Comparison of ENCODE assay signal across 8 mouse cellular contexts in the genomic region with DNA sequence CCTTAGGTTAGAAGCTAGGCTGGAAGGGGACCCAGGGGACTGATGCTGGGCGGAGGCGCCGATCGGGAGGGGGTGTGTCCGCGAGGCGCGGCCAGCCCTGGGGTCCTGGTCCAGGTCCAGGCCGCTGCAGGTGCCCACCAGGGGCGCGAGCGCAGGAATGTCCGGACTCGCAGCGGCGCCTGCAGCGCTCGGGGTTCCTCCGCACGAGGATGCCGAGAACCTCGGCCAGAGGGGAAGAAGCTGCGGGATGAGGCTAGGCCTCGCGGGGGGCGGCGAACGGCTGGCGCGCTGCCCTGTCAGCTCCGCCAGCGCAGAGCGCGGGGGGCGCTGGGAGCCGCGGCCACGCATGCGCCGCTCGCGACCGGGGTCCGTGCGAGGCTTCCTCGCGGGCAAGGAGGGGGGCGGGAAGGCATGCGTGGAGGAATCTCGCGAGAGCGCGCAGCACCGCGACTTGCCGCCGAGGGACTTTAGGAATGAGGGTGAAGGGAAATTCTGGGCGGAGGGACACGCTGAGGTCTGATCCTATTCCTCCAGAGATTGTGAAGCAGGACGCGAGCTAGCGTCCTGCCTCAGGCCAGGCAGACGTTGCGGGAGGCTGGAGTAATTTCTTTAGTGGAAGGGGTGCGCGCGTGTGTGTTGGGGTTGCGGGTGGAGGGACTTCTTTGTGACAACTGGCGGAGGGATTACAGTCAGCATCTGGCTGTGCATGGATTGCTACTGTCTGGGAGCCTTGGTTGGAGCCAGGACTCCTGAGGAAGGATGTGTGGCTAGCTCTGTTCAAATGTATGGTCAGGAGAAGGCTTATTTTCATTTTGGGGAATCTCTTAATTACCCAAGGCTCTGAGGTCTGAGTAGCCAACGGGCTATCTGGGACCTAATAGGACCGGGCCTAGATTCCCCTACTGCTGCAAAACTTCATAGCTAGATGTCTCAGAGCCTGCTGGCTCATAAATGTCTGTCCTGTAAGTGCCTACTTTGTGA. TPM values are rescaled to one million over a fixed set of nuclear protein-coding genes. Genes with fewer than 3 reads are reported as not detected.
A peak's percentile ranks its signal among the peaks of the same experiment; 100 is the strongest.
DNase-seq lines count a peak whose midpoint lies in the region; ATAC-seq lines count a peak whose summit lies in the region.

A gene (minus strand): TSS at position 211 of the 981 bp plus-strand sequence.

- ATAC-seq in megakaryocyte, adult 5-6 weeks (ENCODE audit: poor library complexity, severe bottlenecking), result no peak
- ATAC-seq in erythroblast, adult 5-6 weeks (replicated peaks; ENCODE audit: low FRiP score, poor library complexity, severe bottlenecking), result 0 out of 2 replicates have a peak, but pooled peaks have one; percentile 25
- ATAC-seq in kidney, embryonic 14.5 days (ENCODE audit: low FRiP score, low TSS enrichment), result peak; percentile 95
- ATAC-seq in limb, embryonic 12.5 days (ENCODE audit: insufficient number of reproducible peaks, insufficient read depth, low FRiP score, low TSS enrichment, low read depth), result peak; percentile 91
- peak; percentile 96 for ATAC-seq in midbrain, embryonic 14.5 days (ENCODE audit: low FRiP score, low TSS enrichment)
- peak; percentile 88 for ATAC-seq in stomach, embryonic 16.5 days (ENCODE audit: insufficient read depth, low FRiP score)

- peak within 1 kb of the TSS; percentile 87 for H3K4me3 ChIP-seq in megakaryocyte, embryonic 14.5 days (replicated peaks)
- peak within 1 kb of the TSS; percentile 77 for H3K4me3 ChIP-seq in heart, embryonic 10.5 days
- peak within 1 kb of the TSS; percentile 71 for H3K4me3 ChIP-seq in kidney, embryonic 14.5 days (ENCODE audit: low read length)
- H3K4me3 ChIP-seq in limb, embryonic 12.5 days (replicated peaks), result peak within 1 kb of the TSS; percentile 70
- peak within 1 kb of the TSS; percentile 83 for H3K4me3 ChIP-seq in midbrain, embryonic 14.5 days (replicated peaks; ENCODE audit: low read depth, low read length)
- peak within 1 kb of the TSS; percentile 65 for H3K4me3 ChIP-seq in stomach, embryonic 16.5 days (replicated peaks; ENCODE audit: low read length)

- under 1% methylated on average over 71 of the region's 71 CpGs for WGBS in heart, embryonic 10.5 days
- under 1% methylated on average over 68 of the region's 71 CpGs for WGBS in kidney, embryonic 14.5 days
- 1% methylated on average over 71 of the region's 71 CpGs for WGBS in limb, embryonic 12.5 days
- 1% methylated on average over 71 of the region's 71 CpGs for WGBS in midbrain, embryonic 14.5 days
- WGBS in stomach, embryonic 16.5 days, result 2% methylated on average over 59 of the region's 71 CpGs

- H3K4me2 ChIP-seq in kidney, embryonic 14.5 days (replicated peaks; ENCODE audit: low read depth, low read length), result peak within 1 kb of the TSS; percentile 94
- H3K4me2 ChIP-seq in limb, embryonic 12.5 days, result peak within 1 kb of the TSS; percentile 91
- peak within 1 kb of the TSS; percentile 68 for H3K4me2 ChIP-seq in midbrain, embryonic 14.5 days (ENCODE audit: low read length)
- H3K4me2 ChIP-seq in stomach, embryonic 16.5 days (ENCODE audit: low read depth, low read length), result peak within 1 kb of the TSS; percentile 96

- peak within 1 kb of the TSS; percentile 63 for H3K9ac ChIP-seq in kidney, embryonic 14.5 days (ENCODE audit: low read depth, low read length)
- peak within 1 kb of the TSS; percentile 75 for H3K9ac ChIP-seq in limb, embryonic 12.5 days (replicated peaks)
- H3K9ac ChIP-seq in midbrain, embryonic 14.5 days (replicated peaks; ENCODE audit: low read length), result peak within 1 kb of the TSS; percentile 95
- peak within 1 kb of the TSS; percentile 72 for H3K9ac ChIP-seq in stomach, embryonic 16.5 days (ENCODE audit: low read length)

- peaks cover 10% of the 10 kb centered on the region for H3K4me1 ChIP-seq in megakaryocyte, embryonic 14.5 days
- peaks cover 12% of the 10 kb centered on the region; the same call in 1 of the 2 replicates for H3K4me1 ChIP-seq in heart, embryonic 10.5 days
- H3K4me1 ChIP-seq in kidney, embryonic 14.5 days (ENCODE audit: control insufficient read depth, insufficient read depth, low read length), result peaks cover 4% of the 10 kb centered on the region; the same call in 1 of the 2 replicates
- H3K4me1 ChIP-seq in limb, embryonic 12.5 days (replicated peaks), result peaks cover 8% of the 10 kb centered on the region; the same call in 1 of the 2 replicates
- H3K4me1 ChIP-seq in midbrain, embryonic 14.5 days (ENCODE audit: control insufficient read depth, insufficient read depth, low read length), result peaks cover 26% of the 10 kb centered on the region
- H3K4me1 ChIP-seq in stomach, embryonic 16.5 days (ENCODE audit: control insufficient read depth, insufficient read depth, low read length), result peaks cover 10% of the 10 kb centered on the region

- DNase-seq in heart, embryonic 10.5 days (ENCODE audit: low spot score), result peak; percentile 86
- peak; percentile 98 for DNase-seq in midbrain, embryonic 14.5 days

- H3K27me3 ChIP-seq in megakaryocyte, embryonic 14.5 days (replicated peaks), result peaks cover 30% of the 10 kb centered on the region
- no peaks in the 10 kb centered on the region for H3K27me3 ChIP-seq in heart, embryonic 10.5 days (ENCODE audit: insufficient read depth, poor library complexity, severe bottlenecking)
- no peaks in the 10 kb centered on the region for H3K27me3 ChIP-seq in kidney, embryonic 14.5 days (ENCODE audit: control insufficient read depth, insufficient read depth, low read length)
- no peaks in the 10 kb centered on the region for H3K27me3 ChIP-seq in limb, embryonic 12.5 days
- no peaks in the 10 kb centered on the region for H3K27me3 ChIP-seq in midbrain, embryonic 14.5 days (ENCODE audit: control insufficient read depth, insufficient read depth, low read length)
- H3K27me3 ChIP-seq in stomach, embryonic 16.5 days (ENCODE audit: control insufficient read depth, insufficient read depth, low read length), result no peaks in the 10 kb centered on the region

- H3K9me3 ChIP-seq in megakaryocyte, embryonic 14.5 days, result no peaks in the 10 kb centered on the region
- no peaks in the 10 kb centered on the region for H3K9me3 ChIP-seq in heart, embryonic 10.5 days
- H3K9me3 ChIP-seq in kidney, embryonic 14.5 days (ENCODE audit: control insufficient read depth, low read length), result no peaks in the 10 kb centered on the region
- no peaks in the 10 kb centered on the region for H3K9me3 ChIP-seq in limb, embryonic 12.5 days
- H3K9me3 ChIP-seq in midbrain, embryonic 14.5 days (ENCODE audit: control insufficient read depth, low read length), result no peaks in the 10 kb centered on the region
- H3K9me3 ChIP-seq in stomach, embryonic 16.5 days (replicated peaks; ENCODE audit: control insufficient read depth, low read length), result no peaks in the 10 kb centered on the region

- no peaks in the 10 kb centered on the region for H3K36me3 ChIP-seq in megakaryocyte, embryonic 14.5 days (replicated peaks; ENCODE audit: low read length)
- no peaks in the 10 kb centered on the region; the same call in 1 of the 2 replicates for H3K36me3 ChIP-seq in heart, embryonic 10.5 days
- H3K36me3 ChIP-seq in kidney, embryonic 14.5 days (ENCODE audit: control insufficient read depth, insufficient read depth, low read length), result no peaks in the 10 kb centered on the region
- H3K36me3 ChIP-seq in limb, embryonic 12.5 days, result peaks cover 12% of the 10 kb centered on the region; the same call in 1 of the 2 replicates
- H3K36me3 ChIP-seq in midbrain, embryonic 14.5 days (ENCODE audit: control insufficient read depth, insufficient read depth, low read length), result peaks cover 17% of the 10 kb centered on the region
- H3K36me3 ChIP-seq in stomach, embryonic 16.5 days (ENCODE audit: control insufficient read depth, insufficient read depth, low read length), result no peaks in the 10 kb centered on the region

- peak within 1 kb of the TSS; percentile 82 for H3K27ac ChIP-seq in heart, embryonic 10.5 days
- no peak within 1 kb of the TSS for H3K27ac ChIP-seq in kidney, embryonic 14.5 days (ENCODE audit: low read depth, low read length)
- 0 out of 2 replicates have a peak within 1 kb of the TSS, but pooled peaks have one; percentile 29 for H3K27ac ChIP-seq in limb, embryonic 12.5 days
- H3K27ac ChIP-seq in midbrain, embryonic 14.5 days (replicated peaks; ENCODE audit: low read depth, low read length), result peak within 1 kb of the TSS; percentile 97
- H3K27ac ChIP-seq in stomach, embryonic 16.5 days (ENCODE audit: low read length), result no peak within 1 kb of the TSS; the same call in 1 of the 2 replicates

RNA-seq across cellular contexts. Expression of the gene that starts here (rescaled TPM):
- polyA plus RNA-seq in megakaryocyte, embryonic 14.5 days (2012; ENCODE audit: insufficient read depth, low replicate concordance), result not detected in 2 replicates
- total RNA-seq in megakaryocyte, adult 5-6 weeks (2015), result not detected in 2 replicates
- total RNA-seq in megakaryocyte, adult 5-6 weeks (2017), result not detected in 2 replicates
- total RNA-seq in erythroblast, adult 5-6 weeks (2015; ENCODE audit: low replicate concordance), result not detected in 2 replicates
- total RNA-seq in erythroblast, adult 5-6 weeks (2017; ENCODE audit: low replicate concordance), result 0.17 TPM in 1 of 2 replicates, not detected in the other
- polyA plus RNA-seq in heart, embryonic 10.5 days (2016; fragmentation: Nextera tagmentation; extraction: Ambion mirVana), result 1.9 and 2.9 TPM in 2 replicates
- polyA plus RNA-seq in kidney, embryonic 14.5 days (2014; fragmentation: Nextera tagmentation; extraction: Ambion mirVana), result 2.4 and 5.0 TPM in 2 replicates
- polyA plus RNA-seq in limb, embryonic 12.5 days (2016; fragmentation: Nextera tagmentation; extraction: Ambion mirVana), result 5.8 and 6.1 TPM in 2 replicates
- polyA plus RNA-seq in midbrain, embryonic 14.5 days (2014; fragmentation: Nextera tagmentation; extraction: Ambion mirVana), result 17.9 and 18.6 TPM in 2 replicates
- 1.0 and 1.3 TPM in 2 replicates for polyA plus RNA-seq in stomach, embryonic 16.5 days (2015; fragmentation: Nextera tagmentation; extraction: Ambion mirVana)

Comparison
In these comparisons a context has a peak if more than half of its experiments do, and no peak if none do; other contexts are left out.
1. Peak in ATAC-seq in erythroblast, adult 5-6 weeks; RNA of the gene not detected or under 1 TPM.
2. H3K27ac ChIP-seq: peak in heart, embryonic 10.5 days (single experiment), limb, embryonic 12.5 days (single experiment) and midbrain, embryonic 14.5 days (single experiment); none in kidney, embryonic 14.5 days (single experiment) and stomach, embryonic 16.5 days (single experiment).
3. Peak in every context shown above with its lines, with median percentiles within 50 percentile points of each other: H3K4me3 ChIP-seq, H3K4me2 ChIP-seq and H3K9ac ChIP-seq.